Mouse (Mus musculus): ENCODE measurements at regions not wholly inside any gene's neighbourhood (a gene's known extent, or its start where the extent isn't known, plus 50 kb on each side); places are given as distances from the start of the nearest gene placed in this dataset.

- Histone ChIP-seq H3K9me3 (no peaks in the 10 kb centered on the region), H3K4me2 (no peak overlapping the region), H3K4me1 (replicated peaks) (no peaks in the 10 kb centered on the region), H3K9ac (no peak overlapping the region), H3K36me3 (no peaks in the 10 kb centered on the region), H3K4me3 (no peak overlapping the region), H3K27ac (replicated peaks) (no peak overlapping the region), H3K27me3 (no peaks in the 10 kb centered on the region)
- no peak for ATAC-seq (ENCODE audit: low FRiP score, low read depth)
- WGBS: 25% methylated on average over 5 of the region's 5 CpGs
These were observed 127.0 kb upstream of the Tmem164 start for GRCm38 (mm10) chrX:142554161-142554560.

- Histone ChIP-seq H3K4me3 (no peak overlapping the region), H3K9ac (no peak overlapping the region), H3K9me3 (no peaks in the 10 kb centered on the region), H3K4me1 (replicated peaks) (no peaks in the 10 kb centered on the region), H3K36me3 (no peaks in the 10 kb centered on the region), H3K27ac (replicated peaks) (no peak overlapping the region), H3K27me3 (no peaks in the 10 kb centered on the region), H3K4me2 (no peak overlapping the region)
- ATAC-seq (ENCODE audit: low FRiP score, low read depth): no peak
- 82% methylated on average over 5 of the region's 5 CpGs for WGBS
These were observed 123.7 kb upstream of the Tmem164 start for GRCm38 (mm10) chrX:142557496-142557895.

- H3K4me2 ChIP-seq: no peak overlapping the region
- H3K36me3 ChIP-seq: no peaks in the 10 kb centered on the region
- H3K27ac ChIP-seq (replicated peaks): no peak overlapping the region
- WGBS: 67% methylated on average over 2 of the region's 2 CpGs
- H3K9ac ChIP-seq: no peak overlapping the region
- 0 out of 2 replicates have a peak, but pooled peaks cover 2% of the 10 kb centered on the region for H3K27me3 ChIP-seq
- no peak for ATAC-seq (ENCODE audit: low FRiP score, low read depth)
- no peak overlapping the region for H3K4me3 ChIP-seq
- no peaks in the 10 kb centered on the region for H3K4me1 ChIP-seq (replicated peaks)
- H3K9me3 ChIP-seq: no peaks in the 10 kb centered on the region
These were observed 120.8 kb upstream of the Tmem164 start for GRCm38 (mm10) chrX:142560209-142560912.

- ATAC-seq (ENCODE audit: low FRiP score, low read depth): no peak
- Histone ChIP-seq H3K36me3 (no peaks in the 10 kb centered on the region), H3K27me3 (0 out of 2 replicates have a peak, but pooled peaks cover 2% of the 10 kb centered on the region), H3K4me3 (no peak overlapping the region), H3K4me1 (replicated peaks) (no peaks in the 10 kb centered on the region), H3K4me2 (no peak overlapping the region), H3K9me3 (no peaks in the 10 kb centered on the region), H3K9ac (no peak overlapping the region), H3K27ac (replicated peaks) (no peak overlapping the region)
- 82% methylated on average over 5 of the region's 5 CpGs for WGBS
These were observed 119.4 kb upstream of the Tmem164 start for GRCm38 (mm10) chrX:142561788-142562187.

GRCm38 (mm10) chrX:142564186-142564585 lies 117.0 kb upstream of the Tmem164 start:
- H3K36me3 ChIP-seq: no peaks in the 10 kb centered on the region
- no peak overlapping the region for H3K4me2 ChIP-seq
- WGBS: 76% methylated on average over 9 of the region's 9 CpGs
- H3K4me1 ChIP-seq (replicated peaks): no peaks in the 10 kb centered on the region
- H3K27ac ChIP-seq (replicated peaks): no peak overlapping the region
- H3K27me3 ChIP-seq: peaks cover 4% of the 10 kb centered on the region; the same call in 1 of the 2 replicates
- no peak for ATAC-seq (ENCODE audit: low FRiP score, low read depth)
- no peak overlapping the region for H3K9ac ChIP-seq
- H3K9me3 ChIP-seq: no peaks in the 10 kb centered on the region
- no peak overlapping the region for H3K4me3 ChIP-seq

GRCm38 (mm10) chrX:142571772-142572171 lies 109.4 kb upstream of the Tmem164 start:
- Histone ChIP-seq H3K36me3 (no peaks in the 10 kb centered on the region), H3K9me3 (no peaks in the 10 kb centered on the region), H3K4me1 (replicated peaks) (no peaks in the 10 kb centered on the region), H3K4me2 (no peak overlapping the region), H3K4me3 (no peak overlapping the region), H3K9ac (no peak overlapping the region), H3K27me3 (peaks cover 2% of the 10 kb centered on the region; the same call in 1 of the 2 replicates), H3K27ac (replicated peaks) (no peak overlapping the region)
- ATAC-seq (ENCODE audit: low FRiP score, low read depth): no peak

GRCm38 (mm10) chrX:142574022-142574421 lies 107.2 kb upstream of the Tmem164 start:
- Histone ChIP-seq H3K27ac (replicated peaks) (no peak overlapping the region), H3K36me3 (no peaks in the 10 kb centered on the region), H3K4me3 (no peak overlapping the region), H3K4me2 (no peak overlapping the region), H3K9me3 (no peaks in the 10 kb centered on the region), H3K27me3 (no peaks in the 10 kb centered on the region), H3K9ac (no peak overlapping the region), H3K4me1 (replicated peaks) (no peaks in the 10 kb centered on the region)
- WGBS: 91% methylated on average over 4 of the region's 4 CpGs
- ATAC-seq (ENCODE audit: low FRiP score, low read depth): no peak

GRCm38 (mm10) chrX:142574945-142575710 lies 106.1 kb upstream of the Tmem164 start:
- ATAC-seq (ENCODE audit: low FRiP score, low read depth): no peak
- H3K4me3 ChIP-seq: no peak overlapping the region
- no peaks in the 10 kb centered on the region for H3K9me3 ChIP-seq
- no peaks in the 10 kb centered on the region for H3K36me3 ChIP-seq
- H3K27me3 ChIP-seq: no peaks in the 10 kb centered on the region
- H3K27ac ChIP-seq (replicated peaks): no peak overlapping the region
- 62% methylated on average over 10 of the region's 10 CpGs for WGBS
- no peak overlapping the region for H3K9ac ChIP-seq
- no peak overlapping the region for H3K4me2 ChIP-seq
- H3K4me1 ChIP-seq (replicated peaks): no peaks in the 10 kb centered on the region

- no peaks in the 10 kb centered on the region for H3K9me3 ChIP-seq
- no peaks in the 10 kb centered on the region for H3K4me1 ChIP-seq (replicated peaks)
- H3K36me3 ChIP-seq: no peaks in the 10 kb centered on the region
- no peak overlapping the region for H3K27ac ChIP-seq (replicated peaks)
- H3K4me3 ChIP-seq: no peak overlapping the region
- 70% methylated on average over 3 of the region's 3 CpGs for WGBS
- ATAC-seq (ENCODE audit: low FRiP score, low read depth): no peak
- no peak overlapping the region for H3K9ac ChIP-seq
- no peak overlapping the region for H3K4me2 ChIP-seq
- H3K27me3 ChIP-seq: no peaks in the 10 kb centered on the region
These were observed 105.1 kb upstream of the Tmem164 start for GRCm38 (mm10) chrX:142576127-142576526.

- Histone ChIP-seq H3K4me3 (no peak overlapping the region), H3K27ac (replicated peaks) (no peak overlapping the region), H3K4me1 (replicated peaks) (no peaks in the 10 kb centered on the region), H3K9me3 (no peaks in the 10 kb centered on the region), H3K4me2 (no peak overlapping the region), H3K27me3 (no peaks in the 10 kb centered on the region), H3K9ac (no peak overlapping the region), H3K36me3 (no peaks in the 10 kb centered on the region)
- 88% methylated on average over 6 of the region's 6 CpGs for WGBS
- no peak for ATAC-seq (ENCODE audit: low FRiP score, low read depth)
These were observed 103.6 kb upstream of the Tmem164 start for GRCm38 (mm10) chrX:142577449-142578081.

- H3K27ac ChIP-seq (replicated peaks): no peak overlapping the region
- H3K4me1 ChIP-seq (replicated peaks): no peaks in the 10 kb centered on the region
- no peak overlapping the region for H3K9ac ChIP-seq
- H3K9me3 ChIP-seq: no peaks in the 10 kb centered on the region
- H3K36me3 ChIP-seq: no peaks in the 10 kb centered on the region
- H3K4me2 ChIP-seq: no peak overlapping the region
- WGBS: 79% methylated on average over 2 of the region's 2 CpGs
- no peaks in the 10 kb centered on the region for H3K27me3 ChIP-seq
- ATAC-seq (ENCODE audit: low FRiP score, low read depth): no peak
- H3K4me3 ChIP-seq: no peak overlapping the region
These were observed 95.9 kb upstream of the Tmem164 start for GRCm38 (mm10) chrX:142585281-142585680.

GRCm38 (mm10) chrX:142599377-142599776 lies 81.8 kb upstream of the Tmem164 start:
- no peaks in the 10 kb centered on the region for H3K4me1 ChIP-seq (replicated peaks)
- no peak overlapping the region for H3K27ac ChIP-seq (replicated peaks)
- H3K27me3 ChIP-seq: peaks cover 2% of the 10 kb centered on the region; the same call in 1 of the 2 replicates
- H3K9ac ChIP-seq: no peak overlapping the region
- ATAC-seq (ENCODE audit: low FRiP score, low read depth): no peak
- no peak overlapping the region for H3K4me3 ChIP-seq
- no peaks in the 10 kb centered on the region for H3K9me3 ChIP-seq
- 97% methylated on average over 2 of the region's 2 CpGs for WGBS
- no peaks in the 10 kb centered on the region for H3K36me3 ChIP-seq
- H3K4me2 ChIP-seq: no peak overlapping the region

Data from hindbrain, embryonic 15.5 days (tissue).